Mouse (Mus musculus): ENCODE measurements around the gene Plod1.

- TF ChIP-seq CTCF (IDR thresholded peaks at IDR 0.05; ENCODE audit: control insufficient read depth, insufficient read depth, low read length), result no peak
- no peak for TF ChIP-seq POLR2A (IDR thresholded peaks at IDR 0.05; ENCODE audit: borderline replicate concordance, control insufficient read depth, low read depth, low read length)
Observed at GRCm38 (mm10) chr4:147968816-147969215, 32.2 kb upstream of the Plod1 start.

Measured in bone marrow, adult 2 months (tissue).